Mouse (Mus musculus): ENCODE measurements at regions not wholly inside any gene's neighbourhood (a gene's known extent, or its start where the extent isn't known, plus 50 kb on each side); places are given as distances from the start of the nearest gene placed in this dataset.

DNA sequence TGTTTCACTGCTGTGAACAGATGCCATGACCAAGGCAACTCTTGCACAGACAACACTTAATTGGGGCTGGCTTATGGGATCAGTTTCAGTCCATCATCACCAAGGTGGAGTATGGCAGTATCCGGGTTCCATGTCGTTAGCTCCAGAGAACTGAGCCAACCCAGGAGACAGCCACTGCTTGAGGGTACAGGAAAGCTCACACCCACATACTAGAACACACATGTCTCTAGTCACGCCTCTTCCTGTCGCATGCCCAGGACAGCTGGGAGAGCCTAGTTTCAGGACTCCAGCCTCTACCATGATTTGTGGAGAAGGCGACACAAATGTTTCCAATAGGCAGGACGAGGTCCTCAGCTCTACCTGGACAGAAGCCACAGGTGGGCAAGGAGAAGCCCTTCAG lies 55.2 kb upstream of the Thy1 start:
- 80% methylated on average over 6 of the region's 6 CpGs for WGBS (ENCODE audit: insufficient replicate concordance)
- no peak for ATAC-seq

DNA sequence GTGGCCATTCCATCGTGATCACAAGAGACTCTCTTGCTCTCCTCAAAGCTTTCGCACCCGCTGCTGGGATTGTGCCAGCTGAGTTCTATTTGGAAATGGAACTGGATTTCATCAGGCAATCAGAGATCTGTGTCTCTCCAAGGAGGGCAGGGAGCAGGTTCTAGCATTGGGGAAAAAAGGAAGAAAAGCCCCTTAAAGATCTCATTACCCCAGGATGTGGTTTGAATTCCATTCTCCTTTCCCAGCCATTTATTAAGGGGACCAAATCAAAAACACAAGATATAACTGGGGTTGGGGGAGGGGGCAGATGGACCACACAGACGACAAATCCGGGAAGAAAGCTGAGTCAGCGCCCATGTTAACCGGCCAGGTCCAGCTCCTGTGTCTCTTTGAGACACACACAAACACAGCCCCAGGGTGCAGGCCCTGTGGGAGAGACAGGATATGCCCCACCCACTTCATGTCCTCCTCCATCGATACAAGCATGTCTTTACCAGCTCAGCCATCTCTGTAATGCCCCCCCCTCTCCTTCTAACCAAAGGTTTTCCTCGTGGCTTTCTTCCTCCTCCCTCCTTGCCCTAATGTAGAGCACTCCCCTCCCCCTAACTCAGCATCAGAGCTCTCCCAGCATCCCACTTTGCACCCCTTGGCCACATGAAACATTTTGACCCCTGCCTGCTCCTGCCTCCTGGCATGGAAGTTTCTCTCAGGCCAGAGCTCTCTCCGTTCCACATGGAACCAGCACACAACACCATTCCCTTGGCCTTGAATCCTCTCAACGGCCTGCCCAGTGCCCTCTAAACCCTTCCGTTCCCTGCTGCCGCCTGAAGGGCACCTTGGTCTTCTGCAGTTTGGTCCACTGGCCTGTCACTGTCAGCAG lies 54.0 kb upstream of the Thy1 start:
- Histone ChIP-seq H3K27me3 (ENCODE audit: insufficient read depth, low read length) (no peaks in the 10 kb centered on the region), H3K27ac (ENCODE audit: low read depth) (no peak overlapping the region), H3K9me3 (ENCODE audit: low read length) (no peaks in the 10 kb centered on the region), H3K36me3 (replicated peaks; ENCODE audit: insufficient read depth, low read length) (no peaks in the 10 kb centered on the region), H3K4me3 (ENCODE audit: low read depth, low read length) (no peak overlapping the region), H3K4me1 (ENCODE audit: insufficient read depth) (no peaks in the 10 kb centered on the region), H3K4me2 (ENCODE audit: low read depth, low read length) (no peak overlapping the region), H3K9ac (replicated peaks) (no peak overlapping the region)
- ATAC-seq = no peak
- WGBS (ENCODE audit: insufficient replicate concordance) = 43% methylated on average over 13 of the region's 13 CpGs
- no peak for DNase-seq
- TF ChIP-seq EP300 (IDR thresholded peaks at IDR 0.05; ENCODE audit: low read depth) (no peak), CTCF (IDR thresholded peaks at IDR 0.05; ENCODE audit: low read depth) (no peak)

More for the DNA sequence above, 55.2 kb upstream of the Thy1 start:
- no peaks in the 10 kb centered on the region for H3K27me3 ChIP-seq (ENCODE audit: insufficient read depth, low read length)
- no peak overlapping the region for H3K27ac ChIP-seq (ENCODE audit: low read depth)
- H3K4me1 ChIP-seq (ENCODE audit: insufficient read depth) = no peaks in the 10 kb centered on the region
- no peaks in the 10 kb centered on the region for H3K9me3 ChIP-seq (ENCODE audit: low read length)
- H3K4me3 ChIP-seq (ENCODE audit: low read depth, low read length) = no peak overlapping the region
- no peak overlapping the region for H3K4me2 ChIP-seq (ENCODE audit: low read depth, low read length)
- no peak overlapping the region for H3K9ac ChIP-seq (replicated peaks)
- H3K36me3 ChIP-seq (replicated peaks; ENCODE audit: insufficient read depth, low read length) = no peaks in the 10 kb centered on the region
- TF ChIP-seq CTCF (IDR thresholded peaks at IDR 0.05; ENCODE audit: low read depth) = no peak
- TF ChIP-seq EP300 (IDR thresholded peaks at IDR 0.05; ENCODE audit: low read depth) = no peak
- no peak for DNase-seq

DNA sequence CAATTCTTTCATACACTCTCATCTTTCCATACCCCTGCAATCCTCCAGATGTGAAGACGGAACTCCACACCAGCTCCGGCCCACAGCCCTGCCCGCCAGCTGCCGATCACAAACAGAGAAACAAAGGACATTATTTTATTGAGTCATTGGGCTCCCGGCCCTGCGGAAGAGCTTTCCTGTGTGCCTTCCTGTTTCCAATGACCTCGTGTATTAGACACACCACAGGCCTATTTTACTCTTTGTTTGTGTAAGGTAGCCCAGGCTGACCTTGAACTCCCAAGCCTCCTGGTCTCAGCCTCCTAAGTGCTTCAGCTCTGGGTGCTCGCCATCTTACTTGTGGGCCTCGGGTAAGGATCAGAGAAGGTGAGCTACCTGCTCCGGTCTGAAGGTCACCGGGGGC lies 53.1 kb upstream of the Thy1 start:
- TF ChIP-seq CTCF (IDR thresholded peaks at IDR 0.05; ENCODE audit: low read depth) (no peak), EP300 (IDR thresholded peaks at IDR 0.05; ENCODE audit: low read depth) (no peak)
- Histone ChIP-seq H3K36me3 (replicated peaks; ENCODE audit: insufficient read depth, low read length) (no peaks in the 10 kb centered on the region), H3K27me3 (ENCODE audit: insufficient read depth, low read length) (no peaks in the 10 kb centered on the region), H3K4me3 (ENCODE audit: low read depth, low read length) (no peak overlapping the region), H3K4me2 (ENCODE audit: low read depth, low read length) (no peak overlapping the region), H3K9me3 (ENCODE audit: low read length) (no peaks in the 10 kb centered on the region), H3K9ac (replicated peaks) (no peak overlapping the region), H3K27ac (ENCODE audit: low read depth) (no peak overlapping the region), H3K4me1 (ENCODE audit: insufficient read depth) (no peaks in the 10 kb centered on the region)
- WGBS (ENCODE audit: insufficient replicate concordance) = 61% methylated on average over 11 of the region's 11 CpGs
- DNase-seq (no peak), ATAC-seq (no peak)

DNA sequence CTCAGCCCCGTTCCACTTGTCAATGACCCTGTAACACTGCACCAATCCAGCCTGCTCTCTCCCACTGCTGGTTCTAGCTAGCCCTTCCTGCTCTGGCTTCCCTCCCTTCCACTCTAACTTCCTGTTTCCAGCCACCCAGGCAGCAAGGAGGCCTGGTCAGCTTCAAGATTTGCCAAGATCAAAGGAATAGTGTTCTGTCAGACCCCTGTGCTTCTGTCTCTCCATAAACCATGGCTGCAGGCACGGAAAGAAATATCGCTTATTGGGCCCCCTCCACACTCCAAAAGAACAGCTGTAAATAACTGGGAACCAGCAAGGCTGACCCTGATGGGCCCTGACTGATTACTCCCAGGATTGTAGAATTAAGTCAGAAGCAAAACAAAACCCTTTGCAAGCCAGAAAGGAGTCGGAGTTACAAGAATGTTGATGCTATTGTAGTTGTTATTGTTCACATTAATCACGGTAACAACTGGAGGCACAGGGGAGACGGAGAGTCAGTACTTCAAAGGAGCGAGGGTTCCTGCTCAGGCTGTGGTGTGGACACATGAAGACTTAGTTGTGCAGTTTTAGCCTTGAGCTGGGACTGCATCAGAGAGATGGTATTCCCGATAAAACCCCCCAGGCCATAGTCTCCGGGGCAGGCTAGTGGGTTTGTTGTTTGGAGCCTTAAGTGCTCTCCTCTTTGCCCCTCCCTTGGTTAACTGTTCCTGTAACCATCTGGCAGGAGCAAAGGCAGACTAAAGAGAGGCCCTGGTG lies 49.8 kb upstream of the Thy1 start:
- Histone ChIP-seq H3K27me3 (ENCODE audit: insufficient read depth, low read length) (no peaks in the 10 kb centered on the region), H3K4me2 (ENCODE audit: low read depth, low read length) (no peak overlapping the region), H3K36me3 (replicated peaks; ENCODE audit: insufficient read depth, low read length) (no peaks in the 10 kb centered on the region), H3K27ac (ENCODE audit: low read depth) (no peak overlapping the region), H3K4me3 (ENCODE audit: low read depth, low read length) (no peak overlapping the region), H3K9me3 (ENCODE audit: low read length) (no peaks in the 10 kb centered on the region), H3K4me1 (ENCODE audit: insufficient read depth) (no peaks in the 10 kb centered on the region), H3K9ac (replicated peaks) (no peak overlapping the region)
- no peak for TF ChIP-seq EP300 (IDR thresholded peaks at IDR 0.05; ENCODE audit: low read depth)
- no peak for TF ChIP-seq CTCF (IDR thresholded peaks at IDR 0.05; ENCODE audit: low read depth)
- no peak for ATAC-seq
- DNase-seq = no peak
- WGBS (ENCODE audit: insufficient replicate concordance) = 51% methylated on average over 9 of the region's 9 CpGs
